Mouse (Mus musculus) layer of hippocampus, adult 11-12 months (tissue): ENCODE measurements at regions not wholly inside any gene's neighbourhood (a gene's known extent, or its start where the extent isn't known, plus 50 kb on each side); places are given as distances from the start of the nearest gene placed in this dataset.
A peak's percentile ranks its signal among the peaks of the same experiment; 100 is the strongest.
"Not testable (repeated sequence)": the region's sequence is repeated elsewhere in the genome, so short reads cannot be mapped to it uniquely, and the experiment has no call there.

Source experiments
- DNase-seq: peaks from one replicate; pipeline ENCODE4 v3.0.0; 2022; ENCODE audit warnings: low spot score

GRCm38 (mm10) chr13:45130516-45131249, 52.2 kb downstream of the Gm9817 start:
- DNase-seq, result no peak

DNA sequence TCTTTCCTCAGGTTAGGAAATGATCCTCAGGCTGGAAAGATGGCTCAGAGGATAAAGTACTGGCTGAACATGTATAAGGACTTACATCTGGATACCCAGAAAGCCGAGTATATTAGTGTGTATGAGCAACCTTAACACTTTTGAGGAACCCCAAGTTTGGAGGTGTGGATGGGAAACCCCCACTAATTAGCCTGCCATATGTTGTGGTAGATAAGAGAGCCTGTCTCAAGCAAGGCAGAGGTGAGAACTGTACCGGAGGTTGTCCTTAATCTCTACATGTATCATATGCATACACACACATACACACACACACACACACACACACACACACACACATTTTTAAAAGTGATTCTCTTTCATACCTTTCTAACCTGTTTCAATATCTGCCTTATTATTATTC, 62.1 kb downstream of the Gm9817 start:
- no peak for DNase-seq

GRCm38 (mm10) chr13:45145129-45145528, 66.6 kb downstream of the Gm9817 start:
- no peak for DNase-seq

DNA sequence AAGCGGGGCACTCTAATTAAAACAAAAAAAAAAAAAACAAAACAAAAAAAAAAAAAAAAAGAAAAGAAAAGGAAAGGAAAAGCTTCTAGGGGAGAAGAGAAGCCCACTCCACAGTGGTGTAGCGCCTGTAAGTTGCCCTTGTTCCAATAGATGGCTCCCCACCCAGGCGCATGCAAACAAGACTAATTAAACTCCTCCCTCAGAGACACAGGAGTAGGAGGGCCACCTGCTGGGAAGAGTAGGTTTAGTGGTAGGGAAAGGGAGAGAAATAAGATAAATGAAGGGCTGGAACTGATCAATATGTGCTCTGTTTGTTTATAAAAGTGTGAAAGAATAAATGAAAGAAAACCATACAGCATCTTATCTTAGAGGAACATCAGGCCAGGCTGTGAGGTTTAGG, 77.7 kb downstream of the Gm9817 start:
- no peak for DNase-seq

DNA sequence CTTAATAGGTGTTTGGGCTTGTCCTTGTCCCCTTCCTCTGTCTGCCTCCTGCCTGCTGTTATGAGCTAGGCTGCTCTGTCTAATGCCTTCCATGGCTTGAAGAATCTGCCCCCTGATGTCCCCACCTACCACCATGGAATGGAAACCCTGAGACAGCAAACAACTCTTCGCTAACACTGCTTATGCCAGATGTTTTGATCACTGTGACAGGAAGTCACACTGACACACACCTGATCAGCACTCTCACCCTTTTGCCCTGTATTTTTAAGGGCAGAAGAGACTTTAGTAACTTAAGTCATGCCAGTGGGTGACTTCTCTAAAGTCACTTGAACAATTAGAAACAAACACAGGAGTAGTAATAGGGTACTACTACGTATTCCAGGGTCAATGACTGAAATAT, 78.5 kb downstream of the Gm9817 start:
- DNase-seq, result no peak

- peak; percentile 21 for DNase-seq
Observed at GRCm38 (mm10) chr13:45160281-45160680, 81.8 kb downstream of the Gm9817 start.

DNA sequence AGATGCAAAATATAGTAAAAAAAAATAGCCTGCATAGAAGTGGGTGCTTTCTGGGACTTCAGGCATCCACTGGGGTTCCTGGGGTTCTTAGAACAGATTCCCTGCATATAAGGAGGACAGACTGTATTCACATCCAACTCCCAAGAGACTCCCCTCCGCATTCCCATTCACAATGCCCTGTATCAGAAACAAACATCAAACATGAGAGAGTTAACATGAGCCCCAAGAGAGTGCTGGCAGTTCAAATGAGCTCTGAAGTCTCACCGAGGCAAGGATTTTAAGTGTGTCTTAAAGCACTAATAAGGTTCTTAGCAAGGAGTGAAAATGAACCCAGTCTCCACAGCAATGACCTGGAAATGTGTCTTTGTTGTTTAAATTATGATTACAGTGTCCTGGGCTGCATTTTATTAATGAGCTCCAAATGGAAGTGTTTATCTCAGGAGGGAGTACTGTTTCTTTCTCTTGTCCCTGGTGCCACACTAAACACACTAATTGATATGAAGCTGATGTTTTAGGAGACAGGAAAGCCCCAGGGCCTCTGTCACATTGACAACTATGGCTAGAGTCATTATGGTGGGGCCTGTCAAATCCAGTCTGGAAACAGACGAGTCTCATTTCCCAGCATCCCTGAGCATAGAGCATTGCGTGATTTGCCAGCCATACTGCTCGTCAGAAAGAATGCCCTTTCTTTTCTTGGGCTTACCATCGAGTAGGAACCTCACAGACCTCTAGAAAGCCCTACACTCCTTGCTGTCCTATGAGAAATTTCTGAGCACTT, 85.7 kb downstream of the Gm9817 start:
- no peak for DNase-seq

DNA sequence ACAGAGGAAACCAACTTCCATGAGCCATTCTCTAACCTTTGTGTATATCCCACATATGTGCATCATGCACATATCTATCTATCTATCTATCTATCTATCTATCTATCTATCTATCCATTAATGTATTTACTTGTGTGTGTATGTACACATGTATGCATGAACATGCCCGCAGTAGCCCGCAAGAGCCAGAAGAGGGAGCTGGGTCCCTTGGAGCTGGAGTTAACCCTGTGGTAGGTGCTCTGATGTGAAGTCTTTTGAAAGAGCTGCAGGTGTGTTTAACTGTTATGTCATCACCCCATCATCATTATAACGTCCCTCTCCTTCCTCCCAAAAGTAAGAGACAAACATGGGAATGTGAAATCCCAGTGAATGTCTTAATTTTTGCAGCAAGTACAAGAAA, 86.7 kb downstream of the Gm9817 start:
- DNase-seq, result no peak

DNA sequence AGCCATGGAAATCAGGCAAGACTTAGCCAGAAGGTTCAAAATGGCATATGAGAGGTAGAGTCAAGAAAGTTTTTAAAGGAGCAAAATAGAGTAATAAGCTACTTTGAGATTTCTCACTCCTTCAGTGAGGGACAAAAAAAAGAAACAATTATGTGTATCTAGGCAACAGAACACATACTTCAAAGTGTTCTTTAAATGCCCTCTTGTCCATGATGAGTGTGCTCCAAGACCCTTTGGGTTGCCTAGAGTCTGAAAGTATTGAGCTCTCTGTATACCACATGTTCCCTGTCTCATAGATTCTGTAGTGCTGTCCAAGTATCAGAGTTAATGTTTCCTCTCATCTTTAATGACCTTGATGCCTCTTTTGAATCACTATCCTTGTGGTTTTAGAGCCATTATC, 91.2 kb downstream of the Gm9817 start:
- no peak for DNase-seq

DNA sequence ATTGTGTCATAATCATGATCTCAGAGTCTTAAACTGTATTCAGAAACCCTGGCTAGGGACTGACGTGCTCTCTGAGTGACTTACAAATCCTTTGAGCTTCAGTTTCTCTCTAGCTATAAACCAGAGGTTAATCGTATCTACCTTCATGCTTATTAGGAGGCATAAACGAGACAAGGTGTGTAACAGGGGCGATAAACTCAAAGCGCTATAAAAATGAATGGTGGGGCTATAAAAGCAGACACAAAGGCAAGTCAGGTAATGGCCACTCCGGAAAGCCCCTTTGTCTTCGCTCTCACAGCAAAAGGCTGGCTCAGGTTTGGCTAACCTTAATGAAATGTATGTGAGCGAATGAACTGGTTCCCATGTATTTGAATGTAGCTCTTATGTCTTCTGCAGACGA, 94.6 kb downstream of the Gm9817 start:
- DNase-seq, result no peak

- not testable (repeated sequence) for DNase-seq
Observed at GRCm38 (mm10) chr13:45175711-45176205, 97.3 kb downstream of the Gm9817 start.

- no peak for DNase-seq
Observed at GRCm38 (mm10) chr13:45181529-45182230, 103.2 kb downstream of the Gm9817 start.

DNA sequence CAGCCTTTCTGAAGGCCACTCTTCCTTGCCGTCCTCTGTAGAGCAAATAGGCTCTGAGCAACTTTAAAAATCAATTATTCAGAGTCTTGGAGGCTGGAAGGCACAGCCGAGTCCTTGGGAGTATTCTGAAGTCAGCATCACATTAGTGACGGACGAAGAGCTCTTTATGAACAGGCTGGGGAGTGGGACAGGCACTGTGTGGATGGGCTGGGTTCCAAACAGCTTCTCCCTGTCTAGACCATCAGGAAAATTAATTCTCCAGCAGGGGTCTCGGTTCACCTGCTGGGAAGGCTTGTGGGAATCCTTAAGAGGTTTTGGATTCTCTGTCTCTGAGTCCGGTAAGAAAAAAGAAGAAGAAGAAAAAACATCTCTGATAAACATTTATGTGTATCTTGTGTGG, 110.9 kb downstream of the Gm9817 start:
- DNase-seq, result no peak

DNA sequence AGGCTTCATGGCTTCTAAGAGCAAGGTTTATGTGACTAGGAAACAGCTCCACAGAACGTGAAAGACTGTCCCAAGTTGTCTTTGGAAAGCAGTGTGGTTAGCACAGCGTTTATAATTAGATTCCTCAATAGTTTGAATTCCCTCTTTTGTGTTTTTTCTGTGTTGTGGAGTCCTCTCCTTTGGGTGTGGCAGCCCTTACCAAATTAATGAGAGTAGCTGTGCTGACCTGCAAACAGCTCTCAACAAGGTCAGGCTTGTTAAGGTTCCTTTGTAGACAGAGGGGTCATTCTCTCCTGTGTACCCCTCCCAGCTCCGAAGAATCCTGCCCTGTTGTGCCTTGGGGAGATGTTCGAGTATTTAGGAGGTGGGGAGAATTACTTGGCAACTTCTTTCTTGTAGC, 111.7 kb downstream of the Gm9817 start:
- DNase-seq, result no peak

DNA sequence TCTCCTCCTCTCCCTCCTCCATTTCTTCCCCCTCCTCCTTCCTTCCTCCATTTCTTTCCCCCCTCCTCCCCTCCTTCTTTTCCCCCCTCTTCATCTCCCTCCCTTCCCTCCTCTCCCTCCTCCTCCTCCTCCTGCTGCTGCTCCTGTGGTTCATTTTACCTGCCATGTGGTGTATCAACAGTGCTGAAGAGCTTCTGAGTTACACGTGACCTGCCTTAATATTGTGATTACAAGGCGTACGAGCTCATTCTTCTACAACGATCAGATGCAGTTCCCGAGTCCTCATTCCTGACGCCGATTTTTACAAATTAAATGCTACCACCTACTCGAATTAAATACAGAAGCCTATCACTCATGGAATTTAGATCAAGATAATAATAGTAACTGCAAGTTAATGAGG, 113.6 kb downstream of the Gm9817 start:
- no peak for DNase-seq

GRCm38 (mm10) chr13:45195562-45195961, 117.1 kb downstream of the Gm9817 start:
- no peak for DNase-seq

- DNase-seq, result no peak
Observed at GRCm38 (mm10) chr13:45196363-45196762, 117.9 kb downstream of the Gm9817 start.

GRCm38 (mm10) chr13:45200511-45201120, 122.1 kb downstream of the Gm9817 start:
- DNase-seq, result no peak

DNA sequence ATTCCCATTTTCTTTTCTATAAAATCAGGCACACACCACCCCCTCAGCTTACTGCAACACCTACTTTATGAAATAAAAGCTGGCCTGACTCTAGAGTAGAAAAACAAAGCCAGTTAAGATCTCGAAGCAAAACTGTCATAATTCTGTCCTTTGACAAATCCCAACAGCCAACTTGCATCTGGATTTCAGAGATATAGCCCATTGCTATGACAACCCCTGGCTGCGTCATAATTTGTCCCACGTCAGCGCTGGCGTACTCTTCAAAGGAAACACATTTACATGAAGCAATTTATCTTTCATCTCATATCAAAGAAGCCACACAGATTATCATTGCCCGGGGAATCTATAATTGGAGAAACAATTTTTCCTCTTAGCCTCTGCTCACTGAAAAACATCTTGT, 126.4 kb downstream of the Gm9817 start:
- DNase-seq, result no peak

GRCm38 (mm10) chr13:45208540-45209197, 130.2 kb downstream of the Gm9817 start:
- no peak for DNase-seq

DNA sequence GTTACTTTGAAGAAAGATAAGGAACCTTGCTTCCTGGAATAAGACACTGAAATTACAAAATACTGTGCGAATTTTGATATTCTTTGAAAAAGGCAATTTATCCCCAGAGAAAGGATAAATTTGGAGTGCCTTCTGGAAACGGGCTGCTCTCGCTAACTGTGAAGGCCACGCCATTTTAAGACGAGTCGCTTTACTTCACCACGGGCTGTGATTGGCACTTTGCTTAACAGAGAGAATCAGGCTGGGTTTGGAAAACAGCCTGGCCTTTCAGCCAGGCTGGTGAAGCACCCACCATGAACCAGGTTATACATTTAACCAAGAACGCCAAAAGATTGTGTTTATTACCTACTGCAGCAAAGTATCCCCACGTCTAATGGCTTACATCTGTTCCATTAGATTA, 132.7 kb downstream of the Gm9817 start:
- DNase-seq, result no peak
